13 mouse cellular contexts compared by ENCODE assay signal in genomic region chr5:66849148-66849547, GRCm38 (mm10).
A peak's percentile ranks its signal among the peaks of the same experiment; 100 is the strongest.
DNase-seq lines count a peak whose midpoint lies in the region; ATAC-seq and TF ChIP-seq lines count a peak whose summit lies in the region.
"Had no signal": no experiment of that assay in that cellular context is flagged by ENCODE, and none has a peak within 500 bp of the region (broad histone marks: within the 10 kb centered on the region; RNA-seq: fewer than 3 reads in every experiment).

No protein-coding gene starts in this region.

- H3K27me3 ChIP-seq in lung, postnatal 0 days (replicated peaks; ENCODE audit: insufficient read depth, low read length) = no peaks in the 10 kb centered on the region
- H3K27me3 ChIP-seq in intestine, embryonic 16.5 days (replicated peaks; ENCODE audit: control insufficient read depth, insufficient read depth, low read length) = no peaks in the 10 kb centered on the region
- H3K27me3 ChIP-seq: forebrain, embryonic 15.5 days; neural tube, embryonic 12.5 days had no signal

- H3K4me2 ChIP-seq in lung, postnatal 0 days (replicated peaks; ENCODE audit: low read depth, low read length) = no peak overlapping the region
- H3K4me2 ChIP-seq in intestine, embryonic 16.5 days (ENCODE audit: low read depth, low read length) = no peak overlapping the region
- H3K4me2 ChIP-seq: forebrain, embryonic 15.5 days; neural tube, embryonic 12.5 days had no signal

- no peak overlapping the region for H3K9ac ChIP-seq in lung, postnatal 0 days (replicated peaks; ENCODE audit: low read depth)
- no peak overlapping the region for H3K9ac ChIP-seq in intestine, embryonic 16.5 days (ENCODE audit: low read depth, low read length)
- H3K9ac ChIP-seq: forebrain, embryonic 15.5 days; neural tube, embryonic 12.5 days had no signal

- no peak overlapping the region for H3K4me3 ChIP-seq in lung, postnatal 0 days (ENCODE audit: low read depth, low read length)
- H3K4me3 ChIP-seq in intestine, embryonic 16.5 days (ENCODE audit: low read length) = no peak overlapping the region
- H3K4me3 ChIP-seq: forebrain, embryonic 15.5 days; neural tube, embryonic 12.5 days had no signal

- peak; percentile 58 for TF ChIP-seq EP300 in lung, postnatal 0 days (IDR thresholded peaks at IDR 0.05)

- 36% methylated on average over 4 of the region's 4 CpGs for WGBS in lung, postnatal 0 days
- WGBS in intestine, embryonic 16.5 days = 75% methylated on average over 4 of the region's 4 CpGs

- H3K9me3 ChIP-seq in lung, postnatal 0 days (ENCODE audit: low read length) = no peaks in the 10 kb centered on the region
- H3K9me3 ChIP-seq in intestine, embryonic 16.5 days (ENCODE audit: control insufficient read depth, low read length) = no peaks in the 10 kb centered on the region
- H3K9me3 ChIP-seq: forebrain, embryonic 15.5 days; neural tube, embryonic 12.5 days had no signal

- ATAC-seq in lung, postnatal 0 days = peak; percentile 73
- ATAC-seq in intestine, embryonic 16.5 days = no peak
- ATAC-seq: forebrain, embryonic 15.5 days had no signal

- no peak for TF ChIP-seq CTCF in lung, postnatal 0 days (IDR thresholded peaks at IDR 0.05)

- H3K36me3 ChIP-seq in lung, postnatal 0 days (ENCODE audit: insufficient read depth, low read length) = no peaks in the 10 kb centered on the region
- no peaks in the 10 kb centered on the region for H3K36me3 ChIP-seq in intestine, embryonic 16.5 days (ENCODE audit: control insufficient read depth, insufficient read depth, low read length)
- H3K36me3 ChIP-seq: forebrain, embryonic 15.5 days; neural tube, embryonic 12.5 days had no signal

- H3K27ac ChIP-seq in lung, postnatal 0 days (ENCODE audit: low read length) = no peak overlapping the region
- no peak overlapping the region for H3K27ac ChIP-seq in intestine, embryonic 16.5 days (ENCODE audit: low read length)
- H3K27ac ChIP-seq: forebrain, embryonic 15.5 days; neural tube, embryonic 12.5 days had no signal

- DNase-seq in heart, adult 11 months = peak; percentile 96
- no peak for DNase-seq in heart, postnatal 4 days
- DNase-seq in adrenal gland, adult 18-20 months (ENCODE audit: low spot score in 2 of 2) = peak; percentile 28 to 33
- DNase-seq in kidney, adult 9 months = peak; percentile 60
- peak; percentile 50 for DNase-seq in lung, postnatal 0 days (ENCODE audit: low spot score)
- DNase-seq in cerebellum, postnatal 10 days = no peak
- no peak for DNase-seq in spleen, postnatal 36 days (ENCODE audit: low spot score in 2 of 2)
- DNase-seq: cerebellum, adult 2 months; heart, postnatal 14 days; thymus, postnatal 4 days had no signal

- peaks cover 7% of the 10 kb centered on the region; the same call in 1 of the 2 replicates for H3K4me1 ChIP-seq in lung, postnatal 0 days (ENCODE audit: insufficient read depth, low read depth, low read length)
- no peaks in the 10 kb centered on the region for H3K4me1 ChIP-seq in intestine, embryonic 16.5 days (ENCODE audit: control insufficient read depth, insufficient read depth, low read length)
- H3K4me1 ChIP-seq: neural tube, embryonic 12.5 days had no signal

Comparison
In these comparisons a context has a peak if more than half of its experiments do, and no peak if none do; other contexts are left out.
1. DNase-seq: peak in heart, adult 11 months (single experiment), adrenal gland, adult 18-20 months (2 of 2), kidney, adult 9 months (single experiment) and lung, postnatal 0 days (single experiment); none in heart, postnatal 4 days (single experiment), cerebellum, postnatal 10 days (0 of 2) and spleen, postnatal 36 days (0 of 2).